Mouse (Mus musculus) inflammation-experienced regulatory T-cells, adult 6 months (primary cell): ENCODE measurements around the gene Dusp3. TPM values are rescaled to one million over a fixed set of nuclear protein-coding genes. Genes with fewer than 3 reads are reported as not detected.

Experiments used
- ATAC-seq: one replicate; pipeline ENCODE4 v1.8.0; 2017
- polyA plus RNA-seq, 3 experiments: library from polyadenylated mRNA; unstranded; fragments of 100-300 nt; shearing (Covaris generic); gene quantifications; one replicate each; pipeline ENCODE4 v1.2.1; 2017

Dusp3 gene
- polyA plus RNA-seq, 3 experiments from 2014 or later: 1.1 to 4.3 (median 1.3) TPM

GRCm38 (mm10) chr11:101974181-101974580, 12.6 kb downstream of the Dusp3 start:
- no peak for ATAC-seq

GRCm38 (mm10) chr11:101973496-101973895, 13.3 kb downstream of the Dusp3 start:
- ATAC-seq: no peak

GRCm38 (mm10) chr11:101972651-101973050, 14.2 kb downstream of the Dusp3 start:
- no peak for ATAC-seq

- ATAC-seq: no peak
These were observed 14.7 kb downstream of the Dusp3 start for GRCm38 (mm10) chr11:101972097-101972496.

GRCm38 (mm10) chr11:101971410-101971809, 15.4 kb downstream of the Dusp3 start:
- ATAC-seq: no peak

- ATAC-seq: no peak
These were observed 17.0 kb downstream of the Dusp3 start for GRCm38 (mm10) chr11:101969835-101970234.

- ATAC-seq: no peak
These were observed 18.0 kb downstream of the Dusp3 start for GRCm38 (mm10) chr11:101968791-101969190.

GRCm38 (mm10) chr11:101968311-101968710, 18.5 kb downstream of the Dusp3 start:
- ATAC-seq: no peak

- ATAC-seq: no peak
These were observed 19.7 kb downstream of the Dusp3 start, which contains the start of gene Sost for GRCm38 (mm10) chr11:101966965-101967614. Gene Sost (minus strand): TSS chr11:101967015.

GRCm38 (mm10) chr11:101965553-101965952, 21.3 kb downstream of the Dusp3 start:
- ATAC-seq: no peak

- ATAC-seq: no peak
These were observed 22.2 kb downstream of the Dusp3 start for GRCm38 (mm10) chr11:101964647-101965046.

- ATAC-seq: no peak
These were observed 23.1 kb downstream of the Dusp3 start for GRCm38 (mm10) chr11:101963473-101964291.

GRCm38 (mm10) chr11:101963043-101963442, 23.8 kb downstream of the Dusp3 start:
- ATAC-seq: no peak

GRCm38 (mm10) chr11:101957476-101957875, 29.3 kb downstream of the Dusp3 start:
- ATAC-seq: no peak

- ATAC-seq: no peak
These were observed 33.4 kb downstream of the Dusp3 start for GRCm38 (mm10) chr11:101953441-101953840.

- ATAC-seq: no peak
These were observed 34.1 kb downstream of the Dusp3 start for GRCm38 (mm10) chr11:101952541-101953341.

- ATAC-seq: no peak
These were observed 36.8 kb downstream of the Dusp3 start for GRCm38 (mm10) chr11:101950021-101950420.

GRCm38 (mm10) chr11:101946525-101946924, 40.3 kb downstream of the Dusp3 start:
- ATAC-seq: no peak

GRCm38 (mm10) chr11:101943055-101943454, 43.8 kb downstream of the Dusp3 start:
- ATAC-seq: no peak

GRCm38 (mm10) chr11:101937108-101937507, 49.7 kb downstream of the Dusp3 start:
- ATAC-seq: no peak

GRCm38 (mm10) chr11:101936421-101936820, 50.4 kb downstream of the Dusp3 start:
- no peak for ATAC-seq

- no peak for ATAC-seq
These were observed 51.1 kb downstream of the Dusp3 start for GRCm38 (mm10) chr11:101935743-101936142.

- ATAC-seq: no peak
These were observed 54.8 kb downstream of the Dusp3 start for GRCm38 (mm10) chr11:101931978-101932377.
